Mouse (Mus musculus): ENCODE measurements around the gene Harbi1. TPM values are rescaled to one million over a fixed set of nuclear protein-coding genes. Genes with fewer than 3 reads are reported as not detected.

Gene Harbi1
- polyA plus RNA-seq (2012; rRNA removed) = 1.9 and 2.1 TPM in 2 replicates

GRCm38 (mm10) chr2:91710272-91711234 lies at the start of gene Harbi1, which contains the start of gene Atg13:
Gene Harbi1 (plus strand): TSS chr2:91710852.
Gene Atg13 (minus strand): TSS chr2:91710576.
- Histone ChIP-seq H3K36me3 (ENCODE audit: control insufficient read depth, insufficient read depth, low read length) (0 out of 2 replicates have a peak, but pooled peaks cover 1% of the 10 kb centered on the region), H3K4me1 (ENCODE audit: control insufficient read depth, insufficient read depth, insufficient read length) (no peaks in the 10 kb centered on the region; the same call in 1 of the 2 replicates), H3K4me3 (ENCODE audit: extremely low read depth, insufficient read depth, insufficient read length) (peak within 1 kb of the TSS; percentile 92), H3K27me3 (ENCODE audit: control insufficient read depth, insufficient read depth, low read length) (no peaks in the 10 kb centered on the region), H3K27ac (ENCODE audit: insufficient read depth, low read length) (peak within 1 kb of the TSS; percentile 74)
- TF ChIP-seq CTCF (IDR thresholded peaks at IDR 0.05; ENCODE audit: extremely low read depth, insufficient read depth, insufficient read length, insufficient replicate concordance) = no peak
- peak; percentile 62 for TF ChIP-seq POLR2A (IDR thresholded peaks at IDR 0.05; ENCODE audit: low read depth, low read length)
- DNase-seq (ENCODE audit: low read depth in 1 of 2, low spot score in 2 of 2) = peak; percentile 89
- WGBS = under 1% methylated on average over 66 of the region's 66 CpGs

- peaks cover 49% of the 10 kb centered on the region for H3K36me3 ChIP-seq (ENCODE audit: control insufficient read depth, insufficient read depth, low read length)
- TF ChIP-seq POLR2A (IDR thresholded peaks at IDR 0.05; ENCODE audit: low read depth, low read length) (no peak), CTCF (IDR thresholded peaks at IDR 0.05; ENCODE audit: extremely low read depth, insufficient read depth, insufficient read length, insufficient replicate concordance) (no peak)
- no peak for DNase-seq (ENCODE audit: low read depth in 1 of 2, low spot score in 2 of 2)
- no peak overlapping the region for H3K27ac ChIP-seq (ENCODE audit: insufficient read depth, low read length)
- no peaks in the 10 kb centered on the region for H3K4me1 ChIP-seq (ENCODE audit: control insufficient read depth, insufficient read depth, insufficient read length)
- 92% methylated on average over 6 of the region's 6 CpGs for WGBS
- no peaks in the 10 kb centered on the region for H3K27me3 ChIP-seq (ENCODE audit: control insufficient read depth, insufficient read depth, low read length)
- no peak overlapping the region for H3K4me3 ChIP-seq (ENCODE audit: extremely low read depth, insufficient read depth, insufficient read length)
Measured at GRCm38 (mm10) chr2:91660981-91661380, 49.7 kb upstream of the Harbi1 start.

GRCm38 (mm10) chr2:91664780-91665179 lies 45.9 kb upstream of the Harbi1 start:
- Histone ChIP-seq H3K4me1 (ENCODE audit: control insufficient read depth, insufficient read depth, insufficient read length) (no peaks in the 10 kb centered on the region), H3K36me3 (ENCODE audit: control insufficient read depth, insufficient read depth, low read length) (peaks cover 55% of the 10 kb centered on the region), H3K4me3 (ENCODE audit: extremely low read depth, insufficient read depth, insufficient read length) (no peak overlapping the region), H3K27me3 (ENCODE audit: control insufficient read depth, insufficient read depth, low read length) (no peaks in the 10 kb centered on the region), H3K27ac (ENCODE audit: insufficient read depth, low read length) (no peak overlapping the region)
- TF ChIP-seq POLR2A (IDR thresholded peaks at IDR 0.05; ENCODE audit: low read depth, low read length) = no peak
- no peak for TF ChIP-seq CTCF (IDR thresholded peaks at IDR 0.05; ENCODE audit: extremely low read depth, insufficient read depth, insufficient read length, insufficient replicate concordance)
- no peak for DNase-seq (ENCODE audit: low read depth in 1 of 2, low spot score in 2 of 2)

GRCm38 (mm10) chr2:91666386-91666910 lies 44.2 kb upstream of the Harbi1 start:
- Histone ChIP-seq H3K4me3 (ENCODE audit: extremely low read depth, insufficient read depth, insufficient read length) (no peak overlapping the region), H3K36me3 (ENCODE audit: control insufficient read depth, insufficient read depth, low read length) (peaks cover 61% of the 10 kb centered on the region), H3K27ac (ENCODE audit: insufficient read depth, low read length) (no peak overlapping the region), H3K4me1 (ENCODE audit: control insufficient read depth, insufficient read depth, insufficient read length) (no peaks in the 10 kb centered on the region), H3K27me3 (ENCODE audit: control insufficient read depth, insufficient read depth, low read length) (no peaks in the 10 kb centered on the region)
- DNase-seq (ENCODE audit: low read depth in 1 of 2, low spot score in 2 of 2) = no peak
- TF ChIP-seq POLR2A (IDR thresholded peaks at IDR 0.05; ENCODE audit: low read depth, low read length) (no peak), CTCF (IDR thresholded peaks at IDR 0.05; ENCODE audit: extremely low read depth, insufficient read depth, insufficient read length, insufficient replicate concordance) (no peak)
- WGBS = 95% methylated on average over 6 of the region's 6 CpGs

GRCm38 (mm10) chr2:91667747-91668146 lies 42.9 kb upstream of the Harbi1 start:
- Histone ChIP-seq H3K27ac (ENCODE audit: insufficient read depth, low read length) (no peak overlapping the region), H3K36me3 (ENCODE audit: control insufficient read depth, insufficient read depth, low read length) (peaks cover 55% of the 10 kb centered on the region), H3K27me3 (ENCODE audit: control insufficient read depth, insufficient read depth, low read length) (no peaks in the 10 kb centered on the region), H3K4me3 (ENCODE audit: extremely low read depth, insufficient read depth, insufficient read length) (no peak overlapping the region), H3K4me1 (ENCODE audit: control insufficient read depth, insufficient read depth, insufficient read length) (no peaks in the 10 kb centered on the region)
- DNase-seq (ENCODE audit: low read depth in 1 of 2, low spot score in 2 of 2) = no peak
- WGBS = 90% methylated on average over 2 of the region's 2 CpGs
- TF ChIP-seq POLR2A (IDR thresholded peaks at IDR 0.05; ENCODE audit: low read depth, low read length) (no peak), CTCF (IDR thresholded peaks at IDR 0.05; ENCODE audit: extremely low read depth, insufficient read depth, insufficient read length, insufficient replicate concordance) (no peak)

GRCm38 (mm10) chr2:91669326-91669725 lies 41.3 kb upstream of the Harbi1 start:
- peaks cover 50% of the 10 kb centered on the region for H3K36me3 ChIP-seq (ENCODE audit: control insufficient read depth, insufficient read depth, low read length)
- WGBS = 95% methylated on average over 8 of the region's 8 CpGs
- H3K27ac ChIP-seq (ENCODE audit: insufficient read depth, low read length) = no peak overlapping the region
- H3K4me3 ChIP-seq (ENCODE audit: extremely low read depth, insufficient read depth, insufficient read length) = no peak overlapping the region
- no peak for DNase-seq (ENCODE audit: low read depth in 1 of 2, low spot score in 2 of 2)
- H3K27me3 ChIP-seq (ENCODE audit: control insufficient read depth, insufficient read depth, low read length) = no peaks in the 10 kb centered on the region
- no peak for TF ChIP-seq CTCF (IDR thresholded peaks at IDR 0.05; ENCODE audit: extremely low read depth, insufficient read depth, insufficient read length, insufficient replicate concordance)
- TF ChIP-seq POLR2A (IDR thresholded peaks at IDR 0.05; ENCODE audit: low read depth, low read length) = no peak
- no peaks in the 10 kb centered on the region for H3K4me1 ChIP-seq (ENCODE audit: control insufficient read depth, insufficient read depth, insufficient read length)
